Mouse (Mus musculus) adipocyte (in vitro differentiated cells): Measurements from ENCODE around the gene Gm45021.
A peak's percentile ranks its signal among the peaks of the same experiment; 100 is the strongest.

Experiments used
- DNase-seq: peaks from one replicate; pipeline ENCODE4 v3.0.0-alpha.2; 2016; ENCODE audit warnings: low spot score

The Gm45021 gene

GRCm38 (mm10) chr6:48613464-48613863 lies 24.1 kb downstream of the Gm45021 start:
- DNase-seq: no peak

DNA sequence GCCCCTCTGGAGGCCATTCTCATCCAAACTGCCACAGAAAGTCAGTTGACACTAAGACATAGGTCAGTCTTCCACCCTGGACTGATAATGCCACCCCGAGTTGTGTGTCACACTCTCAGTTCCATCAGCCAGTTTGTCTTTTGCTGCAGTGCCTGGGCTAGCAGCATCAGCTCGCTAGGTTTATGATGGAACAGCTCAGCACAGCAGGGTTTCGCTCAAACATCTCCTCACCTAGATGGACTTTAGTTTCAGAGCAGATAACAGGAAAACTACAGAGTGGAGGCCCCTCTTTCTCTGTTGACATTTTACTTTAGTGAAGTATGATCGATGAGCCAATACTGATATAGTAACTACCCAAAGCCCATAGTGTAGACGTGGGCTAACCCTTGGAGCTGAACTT lies 25.3 kb downstream of the Gm45021 start:
- no peak for DNase-seq

- DNase-seq: no peak
These were observed 30.6 kb downstream of the Gm45021 start for GRCm38 (mm10) chr6:48620031-48620430.

DNA sequence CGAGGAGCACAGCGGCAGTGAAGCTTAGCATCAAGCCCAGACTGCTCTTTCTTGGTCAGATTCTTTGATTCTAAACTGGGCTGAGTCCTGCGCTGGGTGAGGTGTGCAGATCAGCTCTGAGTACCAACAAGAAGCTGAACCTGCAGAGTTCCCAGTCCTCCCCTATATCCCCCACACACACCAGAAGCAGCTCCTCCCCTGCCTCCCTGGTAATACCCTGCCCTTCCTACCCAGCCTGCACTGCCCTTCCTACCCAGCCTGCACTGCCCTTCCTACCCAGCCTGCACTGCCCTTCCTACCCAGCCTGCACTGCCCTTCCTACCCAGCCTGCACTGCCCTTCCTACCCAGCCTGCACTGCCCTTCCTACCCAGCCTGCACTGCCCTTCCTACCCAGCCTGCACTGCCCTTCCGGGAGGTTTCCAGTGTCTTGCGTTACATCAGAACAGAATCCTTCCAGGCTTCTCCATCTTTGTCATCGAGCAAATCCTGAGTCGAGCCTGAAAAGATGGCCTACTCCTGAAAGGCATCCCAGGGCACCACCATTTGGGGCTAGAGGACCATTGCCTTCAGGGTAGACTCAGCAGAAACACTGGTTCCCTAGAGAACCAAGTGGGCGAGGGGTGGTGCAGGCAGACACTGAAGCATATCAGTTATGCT lies 32.9 kb downstream of the Gm45021 start:
- DNase-seq: peak; percentile 56

DNA sequence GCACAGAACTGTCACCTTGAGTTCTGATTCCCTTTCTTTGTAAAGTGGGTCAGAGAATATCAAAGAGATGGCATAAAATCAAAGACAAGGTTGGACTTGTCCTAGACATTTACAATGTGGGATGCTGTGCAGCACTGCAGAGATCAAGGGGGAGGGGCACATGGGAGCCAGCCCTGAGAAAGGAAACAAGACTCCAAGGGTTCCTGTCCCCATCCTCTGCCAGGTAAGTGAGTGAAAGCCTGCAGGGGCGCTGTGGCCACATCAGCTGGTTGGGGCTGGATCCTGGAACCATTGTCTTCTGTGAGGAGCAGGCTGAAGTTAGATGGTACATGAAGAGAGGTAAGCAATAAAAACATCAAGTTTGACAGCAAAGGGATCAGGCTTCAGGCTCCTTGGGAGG lies 34.0 kb downstream of the Gm45021 start:
- no peak for DNase-seq

- DNase-seq: no peak
These were observed 37.1 kb downstream of the Gm45021 start, which contains the start of gene AI854703 for GRCm38 (mm10) chr6:48626464-48626863. AI854703 (plus strand) TSS chr6:48626764.

- no peak for DNase-seq
These were observed 37.6 kb downstream of the Gm45021 start for GRCm38 (mm10) chr6:48626984-48627383.

GRCm38 (mm10) chr6:48627511-48627924 lies 38.1 kb downstream of the Gm45021 start:
- DNase-seq: no peak

DNA sequence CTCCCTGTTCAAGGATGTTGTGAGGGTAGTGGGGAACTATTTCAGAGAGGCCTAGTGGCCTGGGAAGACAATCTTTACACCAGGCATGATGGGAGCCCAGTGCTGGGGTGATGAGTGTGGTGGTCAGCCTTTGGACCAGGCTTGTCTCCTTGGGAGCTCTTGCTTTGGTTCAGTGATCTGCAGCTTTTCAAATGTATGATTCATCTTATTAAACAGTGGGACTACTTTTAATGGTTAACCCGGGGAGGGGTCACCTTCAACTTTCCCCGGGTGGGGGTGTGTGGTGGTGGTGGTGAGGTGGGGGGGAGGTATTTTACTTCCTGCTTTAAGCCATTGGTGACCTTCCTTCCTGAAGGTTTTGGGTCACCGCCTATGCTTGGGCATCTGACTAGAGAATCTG lies 39.0 kb downstream of the Gm45021 start:
- no peak for DNase-seq

DNA sequence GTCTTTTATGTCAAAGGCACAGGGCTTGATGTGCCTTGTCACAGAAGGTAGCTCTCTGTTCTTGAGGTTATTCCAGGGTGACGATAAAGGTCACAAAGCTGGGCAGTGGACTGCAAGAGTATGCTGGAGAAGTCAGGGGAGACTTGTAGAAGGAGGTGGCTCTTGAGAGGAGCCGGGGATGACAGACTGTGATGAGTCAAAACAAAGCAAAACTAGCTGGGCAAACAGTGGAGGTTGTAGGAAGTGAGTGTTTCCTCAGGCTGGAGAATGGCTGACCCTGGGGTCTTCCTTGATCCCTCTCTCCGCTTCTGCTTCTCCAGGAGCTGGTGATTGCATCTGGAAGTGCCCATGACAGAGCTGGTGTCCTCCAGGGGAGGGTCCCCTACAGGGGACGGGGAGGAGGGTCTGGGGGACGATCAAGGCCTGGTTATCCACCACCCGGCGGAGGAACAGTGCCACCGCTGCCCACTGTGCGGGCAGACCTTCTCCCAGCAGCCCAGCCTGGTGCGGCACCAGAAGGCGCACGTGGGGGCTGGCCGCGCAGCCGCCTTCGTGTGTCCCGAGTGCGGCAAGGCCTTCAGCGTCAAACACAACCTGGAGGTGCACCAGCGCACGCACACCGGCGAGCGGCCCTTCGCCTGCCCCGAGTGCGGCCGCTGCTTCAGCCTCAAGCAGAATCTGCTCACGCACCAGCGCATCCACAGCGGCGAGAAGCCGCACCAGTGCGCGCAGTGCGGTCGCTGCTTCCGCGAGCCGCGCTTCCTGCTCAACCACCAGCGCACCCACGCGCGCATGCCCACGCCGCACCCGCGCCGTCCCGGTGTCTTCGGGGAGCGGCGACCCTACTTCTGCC lies 39.6 kb downstream of the Gm45021 start:
- no peak for DNase-seq

- DNase-seq: no peak
These were observed 40.2 kb downstream of the Gm45021 start for GRCm38 (mm10) chr6:48629661-48630034.

DNA sequence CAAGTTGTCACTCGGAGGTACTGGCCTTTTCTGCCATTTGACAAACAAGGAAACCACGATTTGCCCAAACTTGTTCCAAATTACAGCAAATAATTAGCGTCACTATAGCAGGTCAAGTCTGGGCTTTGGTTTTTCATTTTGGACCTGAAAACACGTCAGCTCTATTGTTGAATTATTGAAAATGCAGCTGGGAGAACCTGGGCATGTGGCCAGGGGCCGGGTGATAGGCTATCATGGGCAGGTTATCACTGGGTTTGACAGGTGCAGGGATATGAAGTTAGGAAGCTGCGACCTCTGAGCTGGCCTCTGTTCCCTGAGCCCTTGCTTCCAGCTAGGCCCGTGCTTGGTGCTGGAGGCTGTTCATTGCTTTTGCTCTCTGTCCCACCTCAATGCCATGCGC lies 41.4 kb downstream of the Gm45021 start:
- no peak for DNase-seq

- DNase-seq: no peak
These were observed 45.7 kb downstream of the Gm45021 start for GRCm38 (mm10) chr6:48635105-48635504.

DNA sequence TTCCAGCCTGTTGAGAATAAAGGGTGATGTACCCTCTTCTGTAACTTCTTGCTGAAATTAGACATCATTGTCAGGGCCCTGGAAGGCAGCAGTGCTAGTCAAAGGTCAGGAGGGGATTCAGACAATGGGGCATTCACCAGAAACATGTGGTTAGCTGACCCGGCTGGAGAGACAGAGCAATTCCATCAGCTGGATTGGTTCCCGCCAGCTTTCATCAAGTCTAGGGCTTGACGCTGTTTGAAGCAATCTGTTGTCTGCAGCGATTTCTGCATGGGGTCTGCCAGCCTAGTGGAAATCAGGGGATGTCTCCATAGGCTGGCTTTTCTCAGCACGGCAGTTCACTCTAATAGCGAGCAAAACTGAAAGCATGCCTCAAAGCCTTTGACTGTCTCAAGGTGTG lies 47.1 kb downstream of the Gm45021 start:
- DNase-seq: no peak

DNA sequence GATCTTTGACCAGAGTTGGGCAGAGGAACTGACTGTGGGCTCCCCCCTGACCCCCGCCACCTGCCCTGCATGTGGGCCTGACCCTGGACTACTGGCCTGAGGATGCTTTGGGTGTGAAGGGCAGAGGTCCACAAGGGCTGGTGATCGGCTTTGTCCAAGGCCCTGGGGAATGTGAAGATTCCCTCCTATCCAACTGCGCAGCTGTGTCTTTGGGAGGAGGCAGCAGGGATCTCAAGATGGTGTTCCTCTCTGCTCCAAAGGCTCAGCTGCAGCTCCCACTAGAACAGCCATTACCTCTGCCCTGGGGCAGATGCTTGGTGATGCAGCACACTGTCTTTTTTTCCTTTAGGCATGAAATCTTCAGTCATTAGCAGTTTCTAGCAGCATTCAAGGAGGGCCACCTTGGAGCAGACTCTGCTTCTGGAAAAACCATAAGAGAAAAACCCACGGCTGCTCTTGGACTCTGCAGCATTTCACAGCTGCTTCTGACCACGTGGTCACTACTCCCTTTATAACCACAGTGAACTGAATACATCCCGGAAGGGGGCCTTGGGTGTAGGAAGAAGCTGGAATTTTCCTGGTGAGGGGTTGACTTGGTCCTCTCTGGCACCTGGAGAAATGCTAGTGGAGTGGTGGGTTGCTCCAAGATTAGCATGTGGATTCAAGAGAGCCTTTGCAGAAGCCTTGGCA lies 48.5 kb downstream of the Gm45021 start:
- DNase-seq: no peak

- no peak for DNase-seq
These were observed 49.1 kb downstream of the Gm45021 start for GRCm38 (mm10) chr6:48638553-48638952.

DNA sequence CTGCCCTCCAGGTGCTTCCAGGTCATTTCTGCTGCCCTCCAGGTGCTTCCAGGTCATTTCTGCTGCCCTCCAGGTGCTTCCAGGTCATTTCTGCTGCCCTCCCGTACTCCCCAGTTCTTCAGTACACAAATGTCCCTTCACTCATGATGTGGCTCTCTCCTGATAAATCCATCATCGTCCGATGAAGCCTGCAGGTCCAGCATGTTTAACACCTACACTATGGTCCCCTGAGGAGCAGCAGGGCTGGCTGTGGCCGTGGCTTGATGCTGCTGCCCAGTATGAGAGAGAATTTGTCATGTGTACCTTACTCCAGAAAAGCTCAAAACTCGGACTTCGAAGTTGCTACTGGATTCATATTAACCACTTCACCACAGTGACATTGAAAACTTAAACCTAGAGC lies 52.0 kb downstream of the Gm45021 start:
- DNase-seq: no peak

DNA sequence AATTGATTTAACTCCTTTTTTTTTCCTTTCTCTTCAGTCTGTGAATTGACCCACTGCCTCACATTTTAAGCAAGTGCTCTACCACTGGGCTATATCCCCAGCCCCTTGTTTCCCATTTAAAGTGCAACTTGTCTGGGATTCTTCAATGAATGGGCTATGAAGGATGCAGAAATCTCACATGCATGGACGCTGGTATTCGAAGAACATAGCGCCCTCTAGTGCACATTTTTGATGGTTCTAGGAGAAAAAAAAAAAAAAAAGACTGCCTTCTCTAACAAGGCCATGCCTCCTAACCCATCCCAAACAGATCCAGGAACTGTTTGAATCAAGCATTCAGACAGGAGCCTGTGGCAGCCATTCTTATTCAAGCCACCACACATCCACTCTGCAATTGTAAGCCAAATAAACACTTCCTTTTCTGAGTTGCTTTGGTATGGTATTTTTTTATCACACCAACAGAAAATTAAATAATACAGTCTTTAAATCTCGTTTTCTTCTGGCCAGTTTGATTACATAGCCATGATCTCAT lies 53.4 kb downstream of the Gm45021 start:
- DNase-seq: peak; percentile 88

DNA sequence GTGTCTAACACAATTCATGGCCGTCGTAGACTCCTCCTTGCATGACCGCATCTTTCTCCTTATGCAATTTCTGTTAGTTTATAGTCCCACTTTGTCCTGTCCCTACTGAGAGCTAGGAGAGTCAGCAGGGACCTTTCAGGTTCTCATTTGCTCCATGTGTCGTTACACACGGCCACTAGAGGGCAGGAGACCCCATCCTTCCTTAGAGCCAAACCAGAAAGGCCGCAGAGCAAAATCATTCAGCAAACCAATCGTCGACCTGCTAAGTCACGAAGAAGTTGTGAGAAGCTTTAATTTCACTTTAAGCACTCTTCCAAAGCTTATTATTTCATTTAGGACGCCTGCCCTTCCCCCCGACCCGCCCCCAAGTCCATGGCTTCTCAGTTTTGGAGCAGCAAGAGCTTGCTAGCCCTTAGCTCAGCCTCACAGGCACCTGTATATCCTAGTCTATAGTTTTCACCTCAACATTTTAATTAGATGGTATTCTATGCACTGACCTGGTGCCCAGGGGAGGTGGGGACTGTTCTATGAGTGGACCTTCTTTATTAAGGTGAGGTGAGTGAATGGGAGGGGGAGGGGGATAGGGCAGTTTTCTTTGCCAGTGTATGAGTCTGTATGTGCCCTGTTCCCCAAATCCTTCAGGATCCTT lies 56.4 kb downstream of the Gm45021 start:
- peak; percentile 84 for DNase-seq

- no peak for DNase-seq
These were observed 56.9 kb downstream of the Gm45021 start for GRCm38 (mm10) chr6:48646309-48646690.

DNA sequence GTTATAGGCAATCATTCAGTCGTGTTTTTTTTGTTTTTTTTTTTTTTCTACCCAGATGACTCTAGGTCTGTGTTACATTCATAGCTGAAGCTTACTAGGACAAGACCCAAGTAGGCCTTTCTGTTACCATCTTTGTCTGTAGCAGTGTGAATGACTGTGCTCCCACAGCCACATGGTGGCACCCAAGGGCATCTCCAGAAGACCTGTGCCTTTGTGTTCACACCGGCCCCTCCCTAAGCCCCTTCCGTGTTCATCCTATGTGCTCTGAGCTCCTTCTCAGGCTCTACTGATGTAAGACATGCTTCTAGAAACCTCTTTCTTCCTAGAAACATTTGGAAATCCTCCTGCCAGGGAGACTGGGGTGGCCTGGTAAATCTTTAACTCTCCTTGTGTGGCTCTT lies 57.6 kb downstream of the Gm45021 start, which contains the start of gene Gimap8:
TSS of gene Gimap8 (plus strand) at position 240 of the 400 bp plus-strand sequence.
- no peak for DNase-seq

DNA sequence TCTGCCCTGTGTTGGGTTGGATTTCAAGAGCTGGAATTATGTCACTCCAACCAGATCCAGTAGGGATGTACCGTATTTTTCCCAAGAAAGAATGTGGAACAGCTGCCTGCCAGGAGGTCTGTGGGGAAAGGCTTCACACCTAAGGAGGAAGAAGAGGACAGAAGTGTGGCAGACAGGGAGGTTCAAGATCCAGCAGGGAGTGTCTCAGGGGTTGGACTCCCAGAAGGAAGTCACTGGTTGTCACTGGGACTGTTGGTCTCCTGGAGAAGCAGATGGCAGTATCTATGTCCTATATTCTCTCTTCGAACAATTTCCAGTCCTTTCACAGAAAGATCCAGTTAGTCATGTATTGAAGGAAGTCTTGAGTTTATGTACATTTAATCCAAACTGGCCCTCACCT lies 58.2 kb downstream of the Gm45021 start:
- DNase-seq: no peak
